ENCODE assay signal across 18 mouse cellular contexts in genomic region chr11:6765333-6765957, GRCm38 (mm10).
DNase-seq lines count a peak whose midpoint lies in the region; ATAC-seq and TF ChIP-seq lines count a peak whose summit lies in the region.
"Had no signal": no experiment of that assay in that cellular context is flagged by ENCODE, and none has a peak within 500 bp of the region (broad histone marks: within the 10 kb centered on the region; RNA-seq: fewer than 3 reads in every experiment).

No protein-coding gene starts in this region.

- in situ Hi-C loops in ES-E14 (cut with MboI; ENCODE audit: low sequenced_read_pairs in 2 of 2, unreplicated experiment in 2 of 2), result loop anchor here (10.0 kb wide), 1 partner anchor 111 kb away; the partner anchor contains the start of gene Ramp3 (in 2 of the 2)

- 85% methylated on average over 5 of the region's 5 CpGs for WGBS in heart, embryonic 16.5 days
- 89% methylated on average over 5 of the region's 5 CpGs for WGBS in heart, embryonic 11.5 days (ENCODE audit: insufficient replicate concordance)
- WGBS in intestine, embryonic 15.5 days, result 87% methylated on average over 5 of the region's 5 CpGs
- 70% methylated on average over 5 of the region's 5 CpGs for WGBS in liver, embryonic 12.5 days (ENCODE audit: insufficient replicate concordance)

- ATAC-seq in heart, embryonic 16.5 days (replicated peaks; ENCODE audit: extremely low read depth, insufficient read depth, low FRiP score), result 0 out of 2 replicates have a peak, but pooled peaks have one; percentile 17
- no peak for ATAC-seq in heart, embryonic 11.5 days (replicated peaks; ENCODE audit: insufficient number of reproducible peaks, low FRiP score, low TSS enrichment)
- no peak for ATAC-seq in intestine, embryonic 15.5 days
- no peak for ATAC-seq in liver, embryonic 12.5 days
- ATAC-seq: hindbrain, embryonic 16.5 days; midbrain, embryonic 15.5 days; Patski had no signal

- H3K36me3 ChIP-seq in heart, embryonic 16.5 days (ENCODE audit: control insufficient read depth, insufficient read depth), result no peaks in the 10 kb centered on the region
- no peaks in the 10 kb centered on the region for H3K36me3 ChIP-seq in heart, embryonic 11.5 days (ENCODE audit: control insufficient read depth, insufficient read depth, low read length)
- no peaks in the 10 kb centered on the region for H3K36me3 ChIP-seq in ES-E14 (ENCODE audit: control insufficient read depth, insufficient read depth, low read length, poor library complexity, severe bottlenecking)
- no peaks in the 10 kb centered on the region for H3K36me3 ChIP-seq in intestine, embryonic 15.5 days
- H3K36me3 ChIP-seq in liver, embryonic 12.5 days, result no peaks in the 10 kb centered on the region
- H3K36me3 ChIP-seq: embryonic facial prominence, embryonic 13.5 days; heart, embryonic 15.5 days; limb, embryonic 10.5 days; liver, embryonic 13.5 days; midbrain, embryonic 15.5 days had no signal

- no peaks in the 10 kb centered on the region for H3K4me1 ChIP-seq in heart, embryonic 16.5 days (ENCODE audit: control insufficient read depth, insufficient read depth, low read length)
- no peaks in the 10 kb centered on the region for H3K4me1 ChIP-seq in heart, embryonic 11.5 days (ENCODE audit: control insufficient read depth, insufficient read depth, low read length)
- H3K4me1 ChIP-seq in ES-E14 (ENCODE audit: control insufficient read depth in 2 of 2, insufficient read depth in 2 of 2, low read length in 2 of 2, poor library complexity in 1 of 2), result peaks cover 0 to 7% of the 10 kb centered on the region in 2 experiments; a peak in 1 of 4 replicates
- H3K4me1 ChIP-seq in intestine, embryonic 15.5 days (replicated peaks), result no peaks in the 10 kb centered on the region
- no peaks in the 10 kb centered on the region for H3K4me1 ChIP-seq in liver, embryonic 12.5 days
- H3K4me1 ChIP-seq: embryonic facial prominence, embryonic 13.5 days; limb, embryonic 10.5 days; liver, embryonic 13.5 days had no signal

- H3K4me3 ChIP-seq in heart, embryonic 16.5 days (ENCODE audit: low read length), result no peak overlapping the region
- H3K4me3 ChIP-seq in heart, embryonic 11.5 days (ENCODE audit: low read depth, low read length), result no peak overlapping the region
- no peak overlapping the region for H3K4me3 ChIP-seq in ES-E14 (ENCODE audit: insufficient read depth in 1 of 2, low read depth in 1 of 2, low read length in 2 of 2, poor library complexity in 1 of 2, severe bottlenecking in 1 of 2)
- H3K4me3 ChIP-seq in intestine, embryonic 15.5 days (replicated peaks), result no peak overlapping the region
- no peak overlapping the region for H3K4me3 ChIP-seq in liver, embryonic 12.5 days
- H3K4me3 ChIP-seq: embryonic facial prominence, embryonic 13.5 days; heart, embryonic 15.5 days; limb, embryonic 10.5 days; liver, embryonic 13.5 days; midbrain, embryonic 15.5 days had no signal

- no peak overlapping the region for H3K4me2 ChIP-seq in heart, embryonic 16.5 days (ENCODE audit: low read depth, low read length)
- no peak overlapping the region for H3K4me2 ChIP-seq in heart, embryonic 11.5 days
- no peak overlapping the region for H3K4me2 ChIP-seq in intestine, embryonic 15.5 days (replicated peaks)
- H3K4me2 ChIP-seq in liver, embryonic 12.5 days, result no peak overlapping the region
- H3K4me2 ChIP-seq: embryonic facial prominence, embryonic 13.5 days; heart, embryonic 15.5 days; liver, embryonic 13.5 days; midbrain, embryonic 15.5 days had no signal

- H3K9me3 ChIP-seq in heart, embryonic 16.5 days (replicated peaks; ENCODE audit: control insufficient read depth, low read length), result no peaks in the 10 kb centered on the region
- no peaks in the 10 kb centered on the region for H3K9me3 ChIP-seq in heart, embryonic 11.5 days (replicated peaks; ENCODE audit: control insufficient read depth, low read length)
- H3K9me3 ChIP-seq in ES-E14 (ENCODE audit: control insufficient read depth, insufficient read depth, low read depth, low read length), result no peaks in the 10 kb centered on the region
- no peaks in the 10 kb centered on the region for H3K9me3 ChIP-seq in intestine, embryonic 15.5 days
- no peaks in the 10 kb centered on the region for H3K9me3 ChIP-seq in liver, embryonic 12.5 days (replicated peaks)
- H3K9me3 ChIP-seq: embryonic facial prominence, embryonic 13.5 days; heart, embryonic 15.5 days; limb, embryonic 10.5 days; liver, embryonic 13.5 days; midbrain, embryonic 15.5 days had no signal

- H3K27ac ChIP-seq in heart, embryonic 16.5 days (ENCODE audit: low read length), result no peak overlapping the region
- no peak overlapping the region for H3K27ac ChIP-seq in heart, embryonic 11.5 days (ENCODE audit: low read depth, low read length)
- H3K27ac ChIP-seq in ES-E14 (ENCODE audit: insufficient read depth, low read depth, low read length, poor library complexity, severe bottlenecking), result no peak overlapping the region
- no peak overlapping the region for H3K27ac ChIP-seq in intestine, embryonic 15.5 days
- H3K27ac ChIP-seq in liver, embryonic 12.5 days, result no peak overlapping the region
- H3K27ac ChIP-seq: embryonic facial prominence, embryonic 13.5 days; heart, embryonic 15.5 days; limb, embryonic 10.5 days; liver, embryonic 13.5 days; midbrain, embryonic 15.5 days had no signal

- H3K27me3 ChIP-seq in heart, embryonic 16.5 days (ENCODE audit: control insufficient read depth, insufficient read depth, low read length), result no peaks in the 10 kb centered on the region
- H3K27me3 ChIP-seq in heart, embryonic 11.5 days (ENCODE audit: control insufficient read depth, insufficient read depth, low read length), result peaks cover 4% of the 10 kb centered on the region
- no peaks in the 10 kb centered on the region for H3K27me3 ChIP-seq in intestine, embryonic 15.5 days (replicated peaks)
- H3K27me3 ChIP-seq in liver, embryonic 12.5 days (replicated peaks), result no peaks in the 10 kb centered on the region
- H3K27me3 ChIP-seq: embryonic facial prominence, embryonic 13.5 days; heart, embryonic 15.5 days; liver, embryonic 13.5 days; midbrain, embryonic 15.5 days; Patski had no signal

- H3K9ac ChIP-seq in heart, embryonic 16.5 days (ENCODE audit: low read length), result no peak overlapping the region
- H3K9ac ChIP-seq in heart, embryonic 11.5 days (ENCODE audit: low read depth, low read length), result no peak overlapping the region
- H3K9ac ChIP-seq in ES-E14 (ENCODE audit: insufficient read depth, low read depth, low read length, poor library complexity, severe bottlenecking), result no peak overlapping the region
- H3K9ac ChIP-seq in intestine, embryonic 15.5 days, result no peak overlapping the region
- H3K9ac ChIP-seq in liver, embryonic 12.5 days, result no peak overlapping the region
- H3K9ac ChIP-seq: embryonic facial prominence, embryonic 13.5 days; heart, embryonic 15.5 days; liver, embryonic 13.5 days; midbrain, embryonic 15.5 days had no signal

- peak; percentile 19 to 31 for DNase-seq in cerebellum, postnatal 14 days
- DNase-seq in cerebellum, adult 9-10 months, result no peak
- no peak for DNase-seq in ES-E14 (ENCODE audit: low read depth, low spot score)
- DNase-seq in layer of hippocampus, postnatal 14 days (ENCODE audit: low spot score in 2 of 2), result peak; percentile 11 to 15
- DNase-seq: kidney, adult 8-10 months; kidney, postnatal 4 days; liver, embryonic 13.5 days; thymus, postnatal 25 days had no signal

TF ChIP-seq in ES-E14, 5 proteins besides CTCF, POLR2A, EP300 and RAD21:
- TF ChIP-seq MAFK (IDR thresholded peaks at IDR 0.05; ENCODE audit: insufficient read depth, low read depth, low read length) (peak; percentile 81), CHD2 (IDR thresholded peaks at IDR 0.05; ENCODE audit: low read depth, low read length) (no peak)

Comparison
In these comparisons a context has a peak if more than half of its experiments do, and no peak if none do; other contexts are left out.
1. DNase-seq: peak in cerebellum, postnatal 14 days (2 of 2) and layer of hippocampus, postnatal 14 days (2 of 2); none in cerebellum, adult 9-10 months (single experiment) and ES-E14 (single experiment).